Mouse (Mus musculus): ENCODE data around the gene Eaf1. TPM values are rescaled to one million over a fixed set of nuclear protein-coding genes. Genes with fewer than 3 reads are reported as not detected.

The Eaf1 gene
- polyA plus RNA-seq (2017; shearing (Covaris generic)), result 38.0 TPM

DNA sequence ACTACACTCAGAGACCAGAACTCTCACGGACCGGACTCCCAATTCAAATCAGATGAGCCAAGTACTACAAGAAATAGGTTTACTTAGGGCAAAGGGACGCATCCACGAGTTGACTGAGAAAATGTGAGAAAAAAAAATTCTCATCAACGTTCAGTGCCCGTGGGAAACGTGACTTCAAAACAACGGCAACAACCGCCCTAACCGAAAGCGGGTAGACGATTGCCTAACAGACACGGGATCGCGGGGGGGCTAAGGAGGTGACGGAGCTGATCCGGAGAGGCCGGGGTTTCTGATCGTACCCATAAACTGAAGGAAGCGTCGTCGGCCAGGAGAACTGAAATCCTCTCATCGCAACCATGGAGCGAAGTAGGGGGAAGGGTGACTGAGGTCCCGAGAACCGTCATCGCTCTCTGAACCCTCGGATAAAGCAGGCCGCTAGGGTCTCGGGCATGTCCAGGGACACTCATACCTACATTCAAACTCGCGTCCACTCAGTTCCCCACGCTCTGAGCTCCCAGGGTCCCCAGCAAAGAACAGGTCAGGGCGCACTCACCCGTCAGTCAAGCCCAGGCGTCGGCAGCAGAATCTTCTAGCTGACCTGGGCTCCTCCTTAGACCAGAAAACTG lies at the start of gene Eaf1:
Gene Eaf1, plus strand, starts transcription at position 51 of the 626 bp plus-strand sequence.

DNA sequence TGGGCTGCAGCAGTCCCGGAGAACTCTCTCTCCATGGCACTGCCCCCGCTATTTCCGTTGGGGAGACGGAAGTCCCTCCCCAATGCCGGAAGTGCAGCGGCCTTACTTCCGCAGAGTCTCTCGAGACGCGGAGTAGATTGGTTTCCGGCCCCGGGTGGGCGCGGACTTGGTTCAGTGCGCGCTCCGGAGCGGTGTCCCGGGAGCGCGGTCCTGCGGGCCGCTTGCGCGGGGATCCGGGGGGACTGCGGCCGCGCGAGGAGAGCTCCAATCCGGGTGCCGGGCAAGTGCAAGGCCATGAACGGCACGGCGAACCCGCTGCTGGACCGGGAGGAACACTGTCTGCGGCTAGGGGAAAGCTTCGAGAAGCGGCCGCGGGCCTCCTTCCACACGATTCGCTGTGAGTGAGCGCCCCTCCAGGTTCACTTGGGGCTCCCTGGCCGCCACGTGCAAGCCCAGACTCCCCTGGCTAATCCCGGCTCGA lies 816 bp downstream of the Eaf1 start, which contains the start of gene Mettl6:
Gene Mettl6, minus strand, starts transcription at position 66 of the 481 bp plus-strand sequence.

Other genes starting within 250 kb of the Eaf1 start
- 15.6 TPM for gene Phf7, start 243.1 kb upstream of the Eaf1 start, polyA plus RNA-seq (2017; shearing (Covaris generic))
- gene Bap1, start 242.9 kb upstream of the Eaf1 start, polyA plus RNA-seq (2017; shearing (Covaris generic)), result 112 TPM
- not detected for gene Dnah1, start 170.5 kb upstream of the Eaf1 start, polyA plus RNA-seq (2017; shearing (Covaris generic))
- 32.2 TPM for gene Capn7, start 157.8 kb upstream of the Eaf1 start, polyA plus RNA-seq (2017; shearing (Covaris generic))
- 40.5 TPM for gene Sh3bp5, start 58.3 kb upstream of the Eaf1 start, polyA plus RNA-seq (2017; shearing (Covaris generic))
- 77.1 TPM for gene Mettl6, start 641 bp downstream of the Eaf1 start, polyA plus RNA-seq (2017; shearing (Covaris generic))
- 10.0 TPM for gene Colq, start 96.9 kb downstream of the Eaf1 start, polyA plus RNA-seq (2017; shearing (Covaris generic))
- not detected for gene Gm49387, start 146.5 kb downstream of the Eaf1 start, polyA plus RNA-seq (2017; shearing (Covaris generic))
- gene Btd, start 146.6 kb downstream of the Eaf1 start, polyA plus RNA-seq (2017; shearing (Covaris generic)), result 29.7 TPM
- 36.1 TPM for gene Hacl1, start 146.9 kb downstream of the Eaf1 start, polyA plus RNA-seq (2017; shearing (Covaris generic))